Mouse (Mus musculus) erythroblast, embryonic 14.5 days (primary cell): ENCODE measurements around the gene Vmn2r49.
"Not testable (repeated sequence)": the region's sequence is repeated elsewhere in the genome, so short reads cannot be mapped to it uniquely, and the experiment has no call there.

ENCODE experiments used
- GATA1 ChIP-seq: IDR thresholded peaks from 2 replicates; pipeline ENCODE4 v1.6.1; 2012; ENCODE audit warnings: low read length, inconsistent platforms, mixed read lengths
- TAL1 ChIP-seq: IDR thresholded peaks from 3 replicates; pipeline ENCODE4 v1.6.1; 2012; ENCODE audit warnings: low read length, inconsistent platforms, mixed read lengths

DNA sequence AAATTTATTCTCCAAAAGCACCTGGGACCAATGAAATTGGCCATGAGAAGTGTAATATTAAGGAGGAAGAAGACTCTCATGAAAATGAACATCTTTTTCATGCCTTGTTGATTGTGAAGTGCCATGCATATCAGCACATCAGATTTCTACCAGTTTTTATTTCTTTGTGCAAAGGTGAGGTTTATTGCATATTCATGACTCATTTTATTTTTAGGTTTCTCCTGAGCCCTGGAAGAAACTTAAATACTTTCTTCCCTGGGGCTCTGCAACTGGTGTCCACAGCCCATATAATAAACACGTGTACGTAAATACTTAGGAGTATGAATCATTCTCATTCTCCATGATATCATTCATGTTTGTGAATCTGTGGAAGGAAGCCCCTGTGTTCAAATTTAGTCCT, 38.6 kb downstream of the Vmn2r49 start, which contains the start of gene Vmn2r48:
- TF ChIP-seq GATA1, TAL1: not testable (repeated sequence)
